Mouse (Mus musculus) CD4-positive helper T cell, adult 2 months (primary cell): ENCODE data around the gene Chrdl2.
"Not testable (repeated sequence)": the region's sequence is repeated elsewhere in the genome, so short reads cannot be mapped to it uniquely, and the experiment has no call there.

Experiments used
- DNase-seq: peaks from one replicate; pipeline ENCODE4 v3.0.0-alpha.2; 2012; ENCODE audit warnings: low read depth, missing footprints, low spot score

The Chrdl2 gene

GRCm38 (mm10) chr7:100034815-100035463, 29.0 kb downstream of the Chrdl2 start:
- no peak for DNase-seq

DNA sequence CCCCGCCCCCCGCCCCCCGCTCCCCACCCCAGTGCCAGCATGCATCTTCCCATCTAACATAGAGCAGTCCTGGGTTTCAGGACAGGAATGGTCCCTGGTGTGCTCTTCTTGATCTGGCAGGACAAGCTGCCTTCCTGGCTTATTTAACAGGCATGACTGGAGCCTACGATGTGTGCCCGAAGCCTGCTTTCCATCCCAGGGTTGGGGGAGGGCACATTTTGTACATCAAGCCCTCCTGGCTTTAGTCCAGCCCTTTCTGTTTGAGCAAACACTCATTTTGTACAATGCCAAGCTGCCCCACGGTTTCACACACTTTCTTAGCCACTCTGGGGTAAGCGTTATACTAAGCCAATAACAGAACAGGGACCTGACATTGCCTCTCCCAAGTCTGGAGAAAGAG, 30.1 kb downstream of the Chrdl2 start:
- DNase-seq, result no peak

GRCm38 (mm10) chr7:100036495-100036894, 30.5 kb downstream of the Chrdl2 start:
- no peak for DNase-seq

- no peak for DNase-seq
Measured at GRCm38 (mm10) chr7:100042120-100042519, 36.1 kb downstream of the Chrdl2 start.

- DNase-seq, result no peak
Measured at GRCm38 (mm10) chr7:100043096-100043495, 37.1 kb downstream of the Chrdl2 start.

- no peak for DNase-seq
Measured at GRCm38 (mm10) chr7:100043605-100044031, 37.6 kb downstream of the Chrdl2 start.

- no peak for DNase-seq
Measured at GRCm38 (mm10) chr7:100046486-100046885, 40.5 kb downstream of the Chrdl2 start.

DNA sequence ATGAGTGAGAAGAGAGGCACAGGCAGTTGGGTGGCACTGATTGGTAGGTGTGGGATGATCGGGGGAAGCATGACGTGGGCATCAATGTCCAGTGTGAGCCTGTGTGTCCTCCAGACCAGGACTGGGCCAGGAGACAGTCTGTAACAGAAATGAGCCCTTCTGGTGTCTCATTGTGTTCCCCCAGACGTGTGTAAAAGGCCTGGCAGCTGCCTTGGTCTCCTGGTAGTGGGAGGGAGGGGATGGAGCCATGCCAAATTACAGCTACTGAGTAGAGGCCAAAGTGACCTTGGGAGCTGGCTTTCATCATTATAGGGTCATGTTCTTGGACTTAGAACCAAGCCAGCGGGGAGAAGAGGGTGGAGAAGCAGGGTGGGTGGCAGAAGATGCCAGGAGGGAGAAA, 45.9 kb downstream of the Chrdl2 start:
- no peak for DNase-seq

GRCm38 (mm10) chr7:100052991-100053390, 47.0 kb downstream of the Chrdl2 start:
- not testable (repeated sequence) for DNase-seq

GRCm38 (mm10) chr7:100073959-100074358, 68.0 kb downstream of the Chrdl2 start:
- DNase-seq, result no peak

GRCm38 (mm10) chr7:100076296-100076695, 70.3 kb downstream of the Chrdl2 start:
- no peak for DNase-seq

DNA sequence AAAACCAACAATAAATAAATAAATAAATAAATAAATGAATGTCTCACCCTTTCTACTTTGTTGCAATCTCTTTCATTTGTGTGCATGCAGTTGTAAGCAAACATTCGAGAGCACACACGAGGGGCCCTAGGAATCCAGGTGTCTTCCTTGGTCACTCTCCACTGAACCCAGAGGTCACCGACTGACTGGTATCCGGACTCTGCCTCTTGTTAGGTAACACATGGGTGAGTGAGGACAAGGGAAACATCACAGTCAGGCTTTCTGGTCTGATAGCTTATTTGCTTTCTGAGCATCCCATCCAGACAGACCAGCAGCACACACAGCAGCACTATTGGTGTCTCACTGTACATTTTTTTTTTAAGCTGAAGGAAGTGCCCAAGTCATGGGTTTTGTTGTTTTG, 71.1 kb downstream of the Chrdl2 start:
- DNase-seq, result no peak

- no peak for DNase-seq
Measured at GRCm38 (mm10) chr7:100080087-100080781, 74.3 kb downstream of the Chrdl2 start.

- DNase-seq, result no peak
Measured at GRCm38 (mm10) chr7:100082836-100083235, 76.9 kb downstream of the Chrdl2 start.

GRCm38 (mm10) chr7:100083812-100084211, 77.8 kb downstream of the Chrdl2 start:
- DNase-seq, result no peak
